Mouse (Mus musculus): ENCODE data around the gene Gm49318.

DNA sequence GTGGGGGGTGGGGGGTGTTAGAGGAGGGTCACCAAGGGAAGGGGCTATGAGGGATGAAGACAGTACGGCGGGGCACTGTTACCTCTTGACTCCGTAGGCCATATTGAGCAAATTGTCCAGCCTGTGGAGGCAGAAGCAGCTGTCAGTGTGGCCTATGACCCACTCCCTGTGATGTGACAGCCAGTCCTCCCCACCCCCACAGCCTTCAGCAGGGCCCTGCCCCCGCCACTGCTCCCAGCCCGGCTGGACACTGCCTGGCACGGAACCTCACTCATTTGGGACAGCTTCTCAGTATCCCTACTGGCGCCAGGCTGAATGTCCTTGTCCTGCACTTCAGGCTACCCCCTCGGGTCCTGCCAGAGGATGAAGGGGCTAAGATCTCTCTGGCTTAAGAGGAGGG is 46.5 kb downstream of the Gm49318 start:
- no peak for TF ChIP-seq POLR2A (IDR thresholded peaks at IDR 0.05; ENCODE audit: borderline replicate concordance, extremely low read depth, insufficient read depth, insufficient read length, poor library complexity, severe bottlenecking)
- TF ChIP-seq CTCF (IDR thresholded peaks at IDR 0.05; ENCODE audit: borderline replicate concordance, extremely low read depth, insufficient read depth, insufficient read length): no peak

Measured in brain, embryonic 14.5 days (tissue).